Mouse (Mus musculus) cerebellum, postnatal 4 days (tissue): ENCODE results near the gene Slc44a3.

ENCODE experiments used
- DNase-seq, 2 experiments: peaks; one replicate each; pipeline ENCODE4 v3.0.0; 2022; ENCODE audit warnings: low spot score in 2 of 2, mixed read lengths in 1 of 2

Slc44a3 gene

DNA sequence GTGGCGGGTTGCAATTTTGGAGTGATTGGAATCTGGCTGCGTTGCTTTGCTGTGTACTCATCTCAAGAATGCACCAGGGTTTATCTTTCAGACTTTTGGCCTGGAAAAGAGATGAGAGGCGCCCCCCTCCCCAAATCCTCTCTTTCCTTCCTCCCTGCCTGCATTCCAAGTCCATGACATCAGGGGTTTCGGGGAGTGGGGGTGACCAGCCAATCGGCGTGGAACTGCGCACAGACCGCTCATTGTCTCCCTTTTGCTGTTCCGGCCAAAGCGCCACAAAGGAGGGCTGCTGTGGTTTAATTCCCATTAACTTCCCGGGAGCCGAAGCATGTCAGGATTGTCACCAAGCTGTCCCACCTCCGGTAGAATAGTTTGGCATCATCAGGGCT is 104.7 kb downstream of the Slc44a3 start:
- peak; percentile 36 to 69 for DNase-seq

DNA sequence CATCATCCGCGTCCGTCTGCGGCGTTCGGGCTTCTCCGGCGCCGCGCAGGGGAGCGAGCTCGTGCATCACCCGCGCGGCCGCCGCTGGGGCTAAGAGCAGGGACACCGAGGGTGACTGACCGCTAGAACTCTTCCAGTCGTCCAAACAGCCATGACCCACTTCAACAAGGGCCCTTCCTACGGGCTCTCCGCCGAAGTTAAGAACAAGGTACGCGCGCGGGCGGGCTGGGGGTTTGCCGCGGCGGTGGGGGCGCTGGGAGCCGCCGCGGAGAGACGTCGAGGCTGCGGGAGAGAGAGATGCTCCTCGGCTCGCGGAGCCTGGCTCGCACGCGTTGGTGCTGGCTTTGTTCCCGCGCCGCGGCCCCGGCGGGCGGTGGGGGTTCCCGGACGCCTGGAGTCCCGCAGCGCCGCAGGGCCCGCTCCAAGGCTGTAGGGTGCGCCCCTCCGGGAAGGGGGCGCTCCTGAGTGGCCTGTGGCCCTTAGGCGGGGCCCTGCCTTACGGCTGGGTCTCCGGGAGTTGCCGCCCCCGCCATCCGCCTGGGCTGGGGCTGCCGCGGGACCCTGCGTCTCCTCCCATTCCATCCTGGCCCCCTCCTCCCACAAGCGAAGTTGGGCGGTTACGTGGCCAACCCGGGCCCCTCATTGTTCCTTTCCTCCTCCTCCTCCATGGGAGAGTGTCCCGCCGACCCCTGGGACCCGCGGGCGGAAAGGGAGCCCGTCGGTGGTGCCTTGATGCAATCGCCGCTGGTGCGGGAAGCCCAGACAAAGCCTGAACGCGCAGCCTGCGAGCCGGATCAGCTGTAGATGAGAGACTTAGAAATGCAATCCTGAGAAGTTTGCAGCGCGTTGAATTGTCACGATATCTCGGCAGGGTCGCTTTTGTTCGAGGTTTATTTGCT is 105.3 kb downstream of the Slc44a3 start:
- DNase-seq = peak; percentile 48 to 77

DNA sequence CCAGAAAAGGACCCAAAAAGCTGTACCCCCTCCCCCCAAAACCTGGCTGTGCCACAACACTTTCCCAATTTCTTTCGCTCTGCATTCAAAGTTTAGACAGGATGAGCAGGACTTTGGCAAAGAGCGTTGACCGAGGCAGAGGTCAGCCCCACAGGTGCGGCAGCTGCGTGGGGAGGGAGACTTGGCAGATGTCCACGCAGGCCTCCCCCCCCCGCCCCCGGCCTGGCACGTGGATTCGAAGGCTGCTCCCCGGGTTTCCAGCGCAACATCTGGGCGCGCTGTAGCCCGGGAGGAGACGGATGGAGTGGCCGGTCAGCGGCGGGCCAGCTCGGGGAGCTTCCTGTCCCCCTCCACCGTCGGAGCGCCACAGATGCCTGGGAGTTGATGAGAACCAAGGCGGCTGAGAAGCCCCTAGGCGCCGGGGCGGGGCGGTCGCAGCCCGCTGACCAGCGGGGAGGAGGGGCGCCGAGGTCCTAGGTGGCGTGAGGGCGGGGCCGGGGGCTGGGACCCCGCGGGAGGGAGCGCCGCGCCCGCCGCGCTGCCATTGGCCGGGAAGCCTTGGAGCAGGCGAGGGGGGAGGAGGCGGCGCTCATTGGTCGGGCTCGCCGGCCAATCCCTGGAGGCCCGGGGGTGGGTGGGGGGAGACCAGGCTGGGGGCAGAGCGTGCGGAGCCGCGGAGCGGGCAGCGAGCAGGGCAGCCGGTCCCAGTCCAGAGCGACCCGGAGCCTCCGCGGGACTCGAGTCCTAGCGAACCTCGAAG is 106.2 kb downstream of the Slc44a3 start, which contains the start of gene Cnn3:
Cnn3 (plus strand) TSS at position 637 of the 760 bp plus-strand sequence.
- DNase-seq = peak; percentile 81 to 92

DNA sequence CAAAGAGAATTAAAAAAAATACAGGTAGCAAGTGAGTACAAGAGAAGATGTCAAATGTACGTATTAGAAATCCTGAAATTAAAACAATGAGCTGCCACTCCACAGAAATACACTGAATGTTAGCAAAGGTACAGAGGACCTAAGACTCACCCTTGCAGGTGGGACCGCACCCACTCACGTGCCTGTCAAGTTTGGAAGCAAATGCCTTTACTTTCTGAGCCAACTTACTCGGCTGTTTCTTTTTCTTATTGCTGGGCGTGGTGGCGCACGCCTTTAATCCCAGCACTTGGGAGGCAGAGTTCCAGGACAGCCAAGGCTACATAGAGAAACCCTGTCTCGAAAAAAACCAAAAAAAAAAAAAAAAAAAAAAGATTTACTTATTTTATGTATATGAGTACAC is 109.8 kb downstream of the Slc44a3 start:
- no peak for DNase-seq

DNA sequence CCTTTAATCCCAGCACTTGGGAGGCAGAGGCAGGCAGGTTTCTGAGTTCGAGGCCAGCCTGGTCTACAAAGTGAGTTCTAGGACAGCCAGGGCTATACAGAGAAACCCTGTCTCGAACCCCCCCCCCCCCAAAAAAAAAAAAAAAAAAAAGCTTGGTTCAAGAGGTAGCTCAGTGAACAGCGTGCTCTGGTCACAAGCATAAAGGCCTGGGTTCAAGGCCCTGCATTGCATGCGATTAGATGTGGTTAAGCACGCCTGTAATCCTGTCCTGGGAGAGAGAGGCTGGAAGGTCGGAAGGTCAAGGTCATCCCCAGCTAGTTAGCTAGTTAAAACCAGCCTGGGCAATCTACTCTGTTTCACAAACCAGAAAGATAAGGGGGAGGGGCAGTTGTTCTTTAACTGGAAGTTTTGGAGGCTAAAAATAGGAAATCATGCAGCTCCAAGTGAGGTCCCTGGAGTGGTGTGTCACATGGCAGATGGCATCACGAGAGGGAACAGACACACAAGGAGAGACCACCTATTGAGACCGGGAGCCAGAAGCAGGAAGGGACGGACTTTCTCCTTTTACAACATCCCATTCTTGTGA is 113.3 kb downstream of the Slc44a3 start:
- DNase-seq = no peak

DNA sequence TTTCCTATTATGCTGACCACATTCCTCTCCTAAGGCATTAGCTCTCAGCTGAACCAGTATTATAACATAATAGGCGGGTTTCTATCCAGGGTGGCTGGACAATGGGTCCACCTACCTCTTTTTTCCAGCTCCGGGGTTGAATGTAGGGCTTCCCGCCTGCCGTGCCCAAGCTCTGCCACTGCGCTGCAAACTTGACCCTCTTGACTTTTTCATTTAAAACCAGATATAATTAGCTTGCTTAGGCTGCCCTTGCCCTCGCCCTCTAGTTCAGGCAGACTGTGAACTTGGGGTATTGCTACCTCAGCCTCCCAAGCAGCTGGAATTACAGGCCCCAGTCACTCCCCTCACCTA is 114.0 kb downstream of the Slc44a3 start:
- no peak for DNase-seq

DNA sequence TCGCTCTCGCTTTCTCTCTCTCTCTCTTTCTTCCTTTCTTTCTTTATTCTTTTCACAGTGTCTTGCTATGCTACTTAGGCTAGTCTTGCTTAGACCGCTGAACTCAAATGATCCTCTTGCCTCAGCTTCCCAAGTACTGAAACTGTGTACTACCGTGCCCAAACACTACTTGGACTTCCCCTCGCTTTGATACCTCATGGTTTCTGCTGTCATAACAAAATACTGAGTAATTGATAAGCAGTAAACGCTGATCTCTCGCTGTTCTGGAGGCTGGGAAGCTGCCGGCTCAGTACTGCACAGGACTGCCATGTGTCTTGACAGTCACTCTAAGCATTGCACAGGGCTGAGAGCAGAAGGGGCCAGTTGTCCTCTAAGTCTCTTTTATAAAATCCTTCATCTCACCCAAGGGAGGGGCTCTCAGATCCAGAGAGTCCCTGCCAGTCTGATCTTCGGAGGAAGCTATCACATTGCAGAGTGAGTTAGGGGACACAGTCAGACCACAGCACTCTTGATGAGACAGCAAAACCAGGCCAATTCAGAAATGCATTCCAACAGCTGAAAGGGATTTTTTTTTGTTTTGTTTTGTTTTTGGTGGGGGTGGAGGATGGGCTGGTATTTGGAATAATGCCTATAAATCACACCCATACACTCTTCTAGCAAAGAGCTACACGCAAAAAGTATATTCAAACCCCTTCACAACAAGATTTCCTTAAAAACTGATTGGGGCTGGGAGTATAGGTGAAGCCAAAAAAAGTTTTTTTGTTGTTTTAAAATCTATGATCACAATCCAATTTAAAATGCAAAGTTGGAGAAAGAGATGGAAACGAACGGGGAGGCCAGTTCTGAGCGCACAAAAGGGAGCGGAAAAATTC is 114.6 kb downstream of the Slc44a3 start:
- no peak for DNase-seq

DNA sequence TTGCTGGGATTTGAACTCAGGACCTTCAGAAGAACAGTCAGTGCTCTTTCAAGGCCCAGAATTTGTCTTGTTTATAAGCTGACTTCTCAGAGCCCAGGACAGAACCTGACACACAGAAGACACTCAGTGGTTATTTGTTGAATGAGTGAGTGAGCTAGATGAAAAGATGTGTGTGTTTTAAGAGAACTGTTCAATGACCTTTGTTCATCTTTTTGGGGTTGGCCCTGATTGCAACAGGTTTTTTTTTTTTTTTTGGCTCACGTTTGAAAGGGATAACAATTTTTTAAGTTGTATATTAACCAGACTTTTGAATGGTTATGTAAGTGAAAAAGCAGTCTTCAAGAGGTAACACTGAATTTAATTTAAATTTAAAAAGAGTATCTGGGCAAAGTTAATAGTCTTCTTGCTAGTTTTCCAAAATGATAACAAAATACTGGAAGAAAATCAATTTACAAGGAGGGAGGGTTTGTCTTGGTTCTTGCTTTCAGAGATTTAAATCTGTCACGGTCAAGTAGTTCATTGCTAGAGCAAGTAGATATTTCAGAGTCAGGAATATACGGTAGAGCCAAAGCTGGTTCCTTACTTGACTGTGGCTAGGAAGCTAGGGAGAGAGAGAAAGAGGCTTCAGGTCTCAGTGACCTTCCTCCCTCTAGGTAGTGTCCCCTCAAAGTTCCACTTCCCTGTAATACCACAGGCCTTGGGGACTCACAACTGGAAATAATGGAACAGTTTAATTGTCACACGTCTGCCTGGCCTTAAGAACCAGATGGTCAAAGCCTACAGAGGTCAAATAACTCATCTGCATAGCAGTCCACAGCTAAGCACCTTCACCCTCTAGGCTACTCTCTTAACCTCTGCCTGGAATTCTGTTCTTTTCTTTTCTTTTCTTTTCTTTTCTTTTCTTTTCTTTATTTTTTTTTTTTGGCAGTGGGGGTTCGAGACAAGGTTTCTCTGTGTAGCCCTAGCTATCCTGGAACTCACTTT is 115.7 kb downstream of the Slc44a3 start:
- DNase-seq = no peak

DNA sequence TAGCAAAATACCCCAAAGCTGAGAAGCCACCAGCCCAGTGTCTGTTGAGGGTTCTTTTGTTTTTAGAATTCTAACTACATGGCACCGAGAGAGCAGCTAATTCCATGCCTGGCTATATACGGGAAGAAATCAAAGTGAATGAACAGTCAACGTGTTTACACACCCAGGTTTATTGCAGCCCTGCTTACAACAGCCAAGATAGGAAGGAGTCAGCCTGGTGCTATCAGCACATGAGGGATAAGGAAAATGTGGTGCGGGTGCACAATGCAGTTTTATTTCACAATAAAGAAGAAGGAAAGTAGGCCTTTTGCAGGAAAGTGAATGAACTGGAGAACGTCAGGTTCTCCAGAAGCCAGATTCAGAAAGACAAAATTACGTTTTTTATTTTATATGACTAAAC is 120.8 kb downstream of the Slc44a3 start:
- no peak for DNase-seq
